Mouse (Mus musculus) embryonic fibroblast, embryonic 13.5 days (primary cell): ENCODE measurements around the gene Eif4g1.

Experiments used
- CTCF ChIP-seq: IDR thresholded peaks from 2 replicates; pipeline ENCODE4 v1.5.1; 2011; ENCODE audit warnings: mild to moderate bottlenecking, control low read depth, low read length, moderate library complexity, borderline replicate concordance; ENCODE audit not compliant: insufficient read depth
- POLR2A ChIP-seq: IDR thresholded peaks from 2 replicates; pipeline ENCODE4 v1.6.1; 2011; ENCODE audit warnings: low read depth, mild to moderate bottlenecking, control low read depth, low read length, moderate library complexity

DNA sequence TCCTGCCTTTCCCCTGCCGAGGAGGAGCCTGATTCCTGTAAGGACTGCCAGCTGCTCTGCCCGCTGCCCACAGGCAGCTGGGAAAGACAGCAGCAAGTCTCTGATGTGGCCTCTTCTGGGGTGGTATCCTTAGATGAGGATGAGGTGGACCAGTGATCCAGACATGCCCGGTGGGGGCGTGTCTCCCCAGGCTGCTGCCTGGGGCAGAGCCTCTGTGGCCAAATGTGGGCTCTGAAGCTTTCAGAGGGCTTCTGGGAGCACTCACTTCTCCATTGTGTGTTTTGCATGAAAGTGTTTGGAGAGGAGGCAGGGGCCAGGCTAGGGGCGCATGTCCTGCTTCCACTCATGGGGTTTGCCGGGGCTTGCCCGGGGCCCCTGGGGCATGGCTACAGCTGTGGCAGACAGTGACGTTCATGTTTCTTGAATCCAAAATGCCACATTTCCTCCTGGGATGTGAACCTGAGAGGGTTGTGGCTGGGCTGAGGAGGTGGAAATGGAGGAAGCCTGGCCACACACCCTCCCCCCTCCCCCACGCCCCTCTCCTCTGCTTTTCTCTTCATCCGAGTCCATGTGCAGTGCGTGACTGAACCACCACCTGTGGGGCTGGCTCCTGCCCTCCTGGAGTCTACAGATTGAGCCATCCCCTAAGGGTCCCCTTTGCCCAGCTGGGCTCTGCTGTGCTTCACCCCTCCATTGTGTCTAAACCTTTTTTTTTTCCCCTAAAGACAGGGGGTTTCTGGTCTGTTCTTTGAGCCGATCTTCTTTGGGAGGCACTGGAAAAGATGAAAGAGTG lies 33.8 kb downstream of the Eif4g1 start:
- TF ChIP-seq CTCF (no peak), POLR2A (no peak)
